Comparison of ENCODE assay signal across 24 mouse cellular contexts in the genomic region with DNA sequence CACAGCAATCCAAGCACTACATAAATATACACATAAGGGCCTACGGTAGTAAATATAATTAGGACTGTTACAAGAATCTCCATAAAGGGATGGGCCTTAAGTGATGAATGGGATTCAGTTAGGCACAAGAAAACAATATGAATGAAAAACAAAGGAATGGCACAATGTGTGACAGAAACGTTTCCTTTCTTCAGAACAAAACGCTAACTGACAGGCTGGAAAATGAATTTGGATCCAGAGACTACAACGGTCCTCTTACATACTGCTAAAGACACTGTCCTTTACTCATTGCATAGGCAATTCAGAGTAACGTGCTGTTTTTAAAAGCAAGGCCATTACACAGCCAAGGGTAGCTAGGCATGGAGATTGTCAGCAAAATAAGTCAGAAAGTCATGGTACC.
"Had no signal": no experiment of that assay in that cellular context is flagged by ENCODE, and none has a peak within 500 bp of the region (broad histone marks: within the 10 kb centered on the region; RNA-seq: fewer than 3 reads in every experiment).

No protein-coding gene starts in this region.

- H3K9ac ChIP-seq: embryonic facial prominence, embryonic 12.5 days; embryonic facial prominence, embryonic 13.5 days; embryonic facial prominence, embryonic 15.5 days; forebrain, embryonic 12.5 days; forebrain, embryonic 13.5 days; forebrain, embryonic 15.5 days had no signal

- H3K36me3 ChIP-seq: embryonic facial prominence, embryonic 12.5 days; embryonic facial prominence, embryonic 15.5 days; forebrain, embryonic 15.5 days had no signal

- H3K27me3 ChIP-seq: embryonic facial prominence, embryonic 12.5 days; embryonic facial prominence, embryonic 13.5 days; embryonic facial prominence, embryonic 15.5 days; forebrain, embryonic 12.5 days; forebrain, embryonic 13.5 days; forebrain, embryonic 15.5 days had no signal

- DNase-seq: cerebellum, adult 18-20 months; cerebellum, adult 2 months; cerebellum, adult 8-10 months; cerebellum, adult 9-10 months; cerebellum, adult 9-11 months; cerebellum, postnatal 10 days; cerebellum, postnatal 14 days; cerebellum, postnatal 25 days; cerebellum, postnatal 36 days; embryo, embryonic 11 days; heart, adult 11 months; heart, adult 18-20 months; heart, adult 2 months had no signal

- H3K9me3 ChIP-seq: embryonic facial prominence, embryonic 10.5 days; embryonic facial prominence, embryonic 12.5 days; embryonic facial prominence, embryonic 13.5 days; embryonic facial prominence, embryonic 15.5 days; forebrain, embryonic 10.5 days; forebrain, embryonic 12.5 days; forebrain, embryonic 13.5 days; forebrain, embryonic 15.5 days had no signal

- H3K27ac ChIP-seq: embryonic facial prominence, embryonic 10.5 days; embryonic facial prominence, embryonic 12.5 days; embryonic facial prominence, embryonic 13.5 days; embryonic facial prominence, embryonic 15.5 days; forebrain, embryonic 10.5 days; forebrain, embryonic 12.5 days; forebrain, embryonic 13.5 days; forebrain, embryonic 15.5 days; heart, adult 2 months had no signal

- H3K4me2 ChIP-seq: embryonic facial prominence, embryonic 12.5 days; embryonic facial prominence, embryonic 13.5 days; embryonic facial prominence, embryonic 15.5 days; forebrain, embryonic 12.5 days; forebrain, embryonic 13.5 days; forebrain, embryonic 15.5 days had no signal

- H3K4me3 ChIP-seq: embryonic facial prominence, embryonic 10.5 days; embryonic facial prominence, embryonic 12.5 days; embryonic facial prominence, embryonic 13.5 days; embryonic facial prominence, embryonic 15.5 days; erythroblast, embryonic 14.5 days; forebrain, embryonic 10.5 days; forebrain, embryonic 12.5 days; forebrain, embryonic 13.5 days; forebrain, embryonic 15.5 days; heart, adult 2 months had no signal

- ATAC-seq: forebrain, embryonic 13.5 days; forebrain, embryonic 14.5 days; forebrain, embryonic 15.5 days; forebrain, embryonic 16.5 days had no signal
